Mouse (Mus musculus) right cerebral cortex, postnatal 25 days (tissue): ENCODE data around the gene Syce3.

Experiments
- DNase-seq: peaks from one replicate; pipeline ENCODE4 v3.0.0; 2022

Gene Syce3

GRCm38 (mm10) chr15:89421938-89422337 lies 11.6 kb upstream of the Syce3 start:
- no peak for DNase-seq

- no peak for DNase-seq
These were observed 5.0 kb upstream of the Syce3 start for GRCm38 (mm10) chr15:89415282-89415681.

GRCm38 (mm10) chr15:89406691-89407090 lies 3.6 kb downstream of the Syce3 start:
- no peak for DNase-seq

GRCm38 (mm10) chr15:89404831-89405623 lies 5.3 kb downstream of the Syce3 start:
- DNase-seq, result no peak

- no peak for DNase-seq
These were observed 7.8 kb downstream of the Syce3 start for GRCm38 (mm10) chr15:89402471-89402870.

- no peak for DNase-seq
These were observed 10.6 kb downstream of the Syce3 start for GRCm38 (mm10) chr15:89399716-89400115.

- DNase-seq, result no peak
These were observed 12.2 kb downstream of the Syce3 start for GRCm38 (mm10) chr15:89398146-89398545.

GRCm38 (mm10) chr15:89396883-89397282 lies 13.4 kb downstream of the Syce3 start:
- no peak for DNase-seq

- no peak for DNase-seq
These were observed 20.2 kb downstream of the Syce3 start for GRCm38 (mm10) chr15:89390081-89390480.

- no peak for DNase-seq
These were observed 23.2 kb downstream of the Syce3 start for GRCm38 (mm10) chr15:89387127-89387526.

GRCm38 (mm10) chr15:89384617-89385016 lies 25.7 kb downstream of the Syce3 start, which contains the start of gene Klhdc7b:
Gene Klhdc7b (plus strand): TSS chr15:89384917.
- DNase-seq, result no peak

- DNase-seq, result no peak
These were observed 30.9 kb downstream of the Syce3 start for GRCm38 (mm10) chr15:89379429-89379828.

- DNase-seq, result no peak
These were observed 31.4 kb downstream of the Syce3 start, which contains the start of gene Odf3b for GRCm38 (mm10) chr15:89378831-89379401. Gene Odf3b (minus strand): TSS chr15:89379282.

- no peak for DNase-seq
These were observed 32.1 kb downstream of the Syce3 start for GRCm38 (mm10) chr15:89377938-89378828.

- no peak for DNase-seq
These were observed 32.9 kb downstream of the Syce3 start for GRCm38 (mm10) chr15:89377362-89377761.

GRCm38 (mm10) chr15:89376957-89377356 lies 33.3 kb downstream of the Syce3 start, which contains the start of gene Tymp:
Gene Tymp (minus strand): TSS chr15:89377039.
- no peak for DNase-seq

- DNase-seq, result no peak
These were observed 34.3 kb downstream of the Syce3 start for GRCm38 (mm10) chr15:89376040-89376439.

- DNase-seq, result no peak
These were observed 35.3 kb downstream of the Syce3 start for GRCm38 (mm10) chr15:89374801-89375534.

GRCm38 (mm10) chr15:89374340-89374739 lies 36.0 kb downstream of the Syce3 start:
- no peak for DNase-seq

GRCm38 (mm10) chr15:89373762-89374248 lies 36.5 kb downstream of the Syce3 start, which contains the start of gene Sco2:
Gene Sco2 (minus strand): TSS chr15:89373846.
- DNase-seq, result peak; percentile 90

GRCm38 (mm10) chr15:89373027-89373761 lies 37.1 kb downstream of the Syce3 start:
- peak; percentile 79 for DNase-seq
